Mouse (Mus musculus) liver, embryonic 14.5 days (tissue): ENCODE measurements around the gene Wee1.

Experiments
- CTCF ChIP-seq: IDR thresholded peaks from 2 replicates; pipeline ENCODE4 v1.5.1; 2016; ENCODE audit warnings: antibody characterized with exemption, low read depth, control low read depth
- EP300 ChIP-seq: IDR thresholded peaks from 2 replicates; pipeline ENCODE4 v1.6.1; 2016; ENCODE audit warnings: antibody characterized with exemption, low read depth

GRCm38 (mm10) chr7:110091670-110092069 is 30.2 kb upstream of the Wee1 start:
- TF ChIP-seq CTCF (no peak), EP300 (no peak)
